Mouse (Mus musculus) midbrain, postnatal 0 days (tissue): ENCODE measurements at regions not wholly inside any gene's neighbourhood (a gene's known extent, or its start where the extent isn't known, plus 50 kb on each side); places are given as distances from the start of the nearest gene placed in this dataset.

Experiments
- ATAC-seq: fragments of 200-750 bp; cut with Nextera tagmentation; 2 replicates; pipeline ENCODE4 v1.8.0; 2017; ENCODE audit warnings: moderate number of reproducible peaks, mild to moderate bottlenecking, moderate TSS enrichment, moderate library complexity; ENCODE audit not compliant: low FRiP score
- DNase-seq: peaks from one replicate; pipeline ENCODE4 v3.0.0-alpha.2; 2015; ENCODE audit warnings: low spot score
- H3K27ac ChIP-seq: fragments of 300-500 bp; sonication (generic); 2 replicates; pipeline ENCODE4 v1.5.1; 2014; ENCODE audit warnings: low read depth, mild to moderate bottlenecking, low read length, mixed read lengths
- H3K27me3 ChIP-seq: fragments of 300-500 bp; sonication (generic); 2 replicates; pipeline ENCODE4 v1.6.1; 2014; ENCODE audit warnings: low read length, control low read depth, mixed read lengths; ENCODE audit not compliant: insufficient read depth
- H3K36me3 ChIP-seq: fragments of 300-500 bp; sonication (generic); 2 replicates; pipeline ENCODE4 v1.6.1; 2014; ENCODE audit warnings: low read length, control low read depth, mixed read lengths; ENCODE audit not compliant: insufficient read depth
- H3K4me1 ChIP-seq: fragments of 300-500 bp; sonication (generic); 2 replicates; pipeline ENCODE4 v1.6.1; 2014; ENCODE audit warnings: mild to moderate bottlenecking, control low read depth, antibody characterized with exemption, low read length, mixed read lengths; ENCODE audit not compliant: insufficient read depth
- H3K4me2 ChIP-seq: fragments of 300-500 bp; sonication (generic); 2 replicates; pipeline ENCODE4 v1.6.1; 2014; ENCODE audit warnings: low read depth, mild to moderate bottlenecking, low read length, mixed read lengths; ENCODE audit not compliant: poor library complexity, severe bottlenecking
- H3K4me3 ChIP-seq: fragments of 300-500 bp; sonication (generic); 2 replicates; pipeline ENCODE4 v1.5.1; 2014; ENCODE audit warnings: low read depth, mild to moderate bottlenecking, low read length, moderate library complexity
- H3K9ac ChIP-seq: fragments of 300-500 bp; sonication (generic); replicated peaks from 2 replicates; pipeline ENCODE4 v1.6.1; 2014; ENCODE audit warnings: mild to moderate bottlenecking, low read length, moderate library complexity, mixed read lengths; ENCODE audit not compliant: poor library complexity, severe bottlenecking
- H3K9me3 ChIP-seq: fragments of 300-500 bp; sonication (generic); 2 replicates; pipeline ENCODE4 v1.6.1; 2016; ENCODE audit warnings: low read length, control low read depth
- CTCF ChIP-seq: IDR thresholded peaks from 2 replicates; pipeline ENCODE4 v1.5.1; 2016; ENCODE audit warnings: antibody characterized with exemption, mild to moderate bottlenecking
- WGBS: fragments of 180-500 bp; shearing (Covaris S2); extraction: QIAGEN DNeasy Blood & Tissue Kit; methylation state at CpG from one replicate; pipeline ENCODE4 v1.1.7; 2014; 5-methylcytosine and 5-hydroxymethylcytosine counted together

DNA sequence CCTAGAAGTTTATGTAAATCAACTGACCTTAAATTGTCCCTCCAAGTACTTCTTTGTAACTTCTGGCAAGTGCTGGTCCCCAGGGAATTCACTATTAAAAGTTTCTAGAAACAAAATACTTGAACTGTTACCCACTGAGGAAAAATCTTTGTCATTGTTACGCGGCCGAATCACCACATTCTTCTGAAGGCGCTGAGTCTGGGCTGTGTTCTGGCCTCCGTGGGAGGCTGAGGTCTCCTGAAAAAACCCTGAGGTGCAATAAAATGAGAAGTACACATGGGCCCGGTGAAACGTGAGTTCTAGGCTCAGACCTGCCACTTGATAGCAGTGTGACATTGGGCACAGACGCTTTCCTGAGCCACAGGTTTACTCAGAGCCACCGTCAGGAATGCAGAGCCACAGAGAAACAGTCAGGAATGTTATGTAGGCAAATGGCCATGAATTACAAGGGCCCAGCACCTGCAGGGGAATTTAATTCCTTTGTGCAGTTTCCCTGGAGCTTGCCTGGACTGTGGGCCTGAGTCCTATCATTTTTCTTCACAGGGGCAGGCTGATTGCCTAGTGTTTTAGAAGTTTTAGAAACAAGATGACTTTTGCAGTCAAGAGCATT is 171.1 kb upstream of the Arglu1 start:
- Histone ChIP-seq H3K36me3 (no peaks in the 10 kb centered on the region), H3K9me3 (no peaks in the 10 kb centered on the region), H3K4me1 (no peaks in the 10 kb centered on the region), H3K27ac (no peak overlapping the region), H3K4me2 (no peak overlapping the region), H3K27me3 (no peaks in the 10 kb centered on the region), H3K4me3 (no peak overlapping the region), H3K9ac (no peak overlapping the region)
- TF ChIP-seq CTCF: no peak
- WGBS: 63% methylated on average over 9 of the region's 9 CpGs
- no peak for ATAC-seq
- DNase-seq: no peak

DNA sequence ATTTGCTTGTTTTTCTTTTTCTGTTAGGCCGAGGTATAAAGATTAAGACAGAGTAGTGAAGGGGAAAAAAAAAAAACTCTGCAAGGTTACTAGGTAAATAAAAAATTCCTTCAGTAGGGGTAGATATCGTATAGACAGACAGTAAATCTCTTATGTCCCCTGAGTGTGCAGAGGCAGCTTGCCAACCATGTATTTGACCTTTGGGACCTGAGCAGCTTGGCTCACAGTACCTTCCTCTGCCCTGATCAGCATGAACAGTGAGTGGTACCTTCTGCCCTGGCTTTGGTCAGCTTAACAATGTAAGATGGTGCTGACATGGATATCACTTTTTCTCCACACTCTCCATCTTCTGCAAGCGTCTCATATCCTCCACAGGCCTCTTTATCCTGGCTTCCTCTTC is 168.3 kb upstream of the Arglu1 start:
- Histone ChIP-seq H3K27me3 (no peaks in the 10 kb centered on the region), H3K4me1 (no peaks in the 10 kb centered on the region), H3K27ac (no peak overlapping the region), H3K9ac (no peak overlapping the region), H3K4me3 (no peak overlapping the region), H3K4me2 (no peak overlapping the region), H3K9me3 (no peaks in the 10 kb centered on the region), H3K36me3 (no peaks in the 10 kb centered on the region)
- WGBS: 78% methylated on average over 3 of the region's 3 CpGs
- no peak for DNase-seq
- TF ChIP-seq CTCF: no peak
- no peak for ATAC-seq

DNA sequence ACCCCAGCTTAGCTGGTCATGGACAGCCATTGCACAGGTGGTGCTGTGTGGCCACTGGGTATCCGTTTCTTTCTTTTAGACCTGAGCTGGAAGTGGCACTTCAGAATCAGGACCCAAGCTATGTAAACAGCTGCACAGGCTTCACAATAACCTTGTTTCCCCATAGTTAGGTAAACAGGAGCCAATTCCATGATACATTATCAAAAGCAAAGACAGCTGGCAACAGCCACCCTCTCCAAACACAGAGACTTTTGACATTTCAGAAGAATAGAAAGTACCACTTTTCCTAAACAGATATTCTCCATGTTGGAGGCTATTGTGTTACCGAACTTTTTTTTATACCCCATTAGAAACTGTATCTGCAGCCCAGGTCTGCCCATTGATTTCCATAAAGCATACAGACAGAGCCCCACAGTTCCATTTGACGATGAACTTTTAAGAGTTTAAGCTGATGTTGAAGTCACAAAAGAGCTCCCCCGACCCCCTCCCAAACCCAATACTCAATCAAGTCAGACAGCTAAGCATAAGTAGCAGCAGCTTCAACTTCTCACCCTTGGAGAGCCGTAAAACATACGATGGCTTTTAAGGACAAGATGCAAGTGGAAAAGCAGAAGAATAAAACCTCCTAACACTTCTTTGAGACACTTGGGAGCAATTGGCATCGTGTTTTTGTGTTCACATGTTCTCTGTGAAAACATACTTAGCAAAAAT is 162.5 kb upstream of the Arglu1 start:
- no peak for ATAC-seq
- no peak overlapping the region for H3K4me2 ChIP-seq
- no peaks in the 10 kb centered on the region for H3K4me1 ChIP-seq
- H3K36me3 ChIP-seq: no peaks in the 10 kb centered on the region
- H3K27ac ChIP-seq: no peak overlapping the region
- H3K4me3 ChIP-seq: no peak overlapping the region
- H3K9ac ChIP-seq: no peak overlapping the region
- WGBS: 59% methylated on average over 7 of the region's 7 CpGs
- TF ChIP-seq CTCF: no peak
- no peaks in the 10 kb centered on the region for H3K27me3 ChIP-seq
- DNase-seq: no peak
- H3K9me3 ChIP-seq: no peaks in the 10 kb centered on the region

DNA sequence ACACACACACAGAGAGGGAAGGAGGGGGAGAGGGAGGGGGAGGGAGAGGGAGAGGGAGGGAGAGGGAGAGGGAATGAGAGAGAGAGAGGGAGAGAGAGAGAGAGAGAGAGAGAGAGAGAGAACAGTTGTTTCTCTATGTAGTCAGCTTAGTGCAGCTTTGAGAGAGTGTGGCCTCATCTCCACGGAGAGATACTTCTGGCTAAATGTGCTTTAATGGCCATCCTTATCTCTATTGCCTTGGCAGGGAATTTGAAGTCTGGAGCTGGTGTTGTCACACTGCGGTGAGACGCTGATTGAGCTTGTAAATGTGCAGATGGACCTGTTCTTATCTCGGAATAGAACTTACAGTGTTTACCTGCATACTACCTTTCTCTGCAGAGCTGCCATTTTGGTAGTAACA is 160.9 kb upstream of the Arglu1 start:
- 78% methylated on average over 4 of the region's 4 CpGs for WGBS
- no peak for DNase-seq
- Histone ChIP-seq H3K4me2 (no peak overlapping the region), H3K4me1 (no peaks in the 10 kb centered on the region), H3K4me3 (no peak overlapping the region), H3K9me3 (no peaks in the 10 kb centered on the region), H3K27ac (no peak overlapping the region), H3K27me3 (no peaks in the 10 kb centered on the region), H3K36me3 (no peaks in the 10 kb centered on the region), H3K9ac (no peak overlapping the region)
- no peak for TF ChIP-seq CTCF
- no peak for ATAC-seq

DNA sequence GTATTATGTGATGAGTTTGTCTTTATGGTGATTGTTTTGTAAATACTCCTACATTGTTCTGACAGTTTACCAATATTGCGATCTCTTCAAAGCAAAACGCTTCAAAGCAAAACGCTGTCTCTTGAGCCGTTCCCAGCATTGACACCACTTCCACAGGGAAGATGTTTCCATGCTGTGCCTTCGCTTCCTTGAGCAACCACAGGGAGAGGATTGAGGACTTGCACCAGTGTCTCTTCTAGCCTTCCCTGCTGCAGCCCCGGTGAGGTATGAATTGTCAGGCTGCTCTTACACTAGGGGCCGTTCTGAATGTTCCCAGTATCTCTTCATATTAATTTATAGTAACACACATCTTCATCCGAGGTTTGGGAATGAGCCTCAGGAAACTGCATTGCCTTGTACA is 160.4 kb upstream of the Arglu1 start:
- DNase-seq (no peak), ATAC-seq (no peak)
- Histone ChIP-seq H3K4me1 (no peaks in the 10 kb centered on the region), H3K4me3 (no peak overlapping the region), H3K4me2 (no peak overlapping the region), H3K9me3 (no peaks in the 10 kb centered on the region), H3K9ac (no peak overlapping the region), H3K27me3 (no peaks in the 10 kb centered on the region), H3K27ac (no peak overlapping the region), H3K36me3 (no peaks in the 10 kb centered on the region)
- TF ChIP-seq CTCF: no peak
- whole genome bisulfite sequencing: 44% methylated on average over 8 of the region's 8 CpGs

DNA sequence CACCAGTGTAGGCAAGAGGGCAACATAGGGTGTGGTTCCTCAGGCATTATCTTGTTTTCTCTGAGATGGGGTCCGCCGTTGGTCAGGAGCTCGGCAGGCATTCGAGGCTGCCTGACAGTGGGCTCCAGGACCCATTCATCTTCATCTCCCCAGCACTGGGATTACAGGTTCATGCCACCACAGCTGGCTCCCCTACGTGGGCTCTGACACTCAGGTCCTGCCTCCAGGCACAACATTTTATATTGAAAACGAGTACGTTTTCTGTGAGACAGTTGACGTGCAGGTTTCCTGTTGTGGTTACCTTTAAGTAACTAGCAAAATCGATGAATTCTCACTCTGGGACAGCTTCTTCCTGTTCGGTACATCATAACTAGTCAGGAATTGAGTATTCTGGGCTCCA is 157.3 kb upstream of the Arglu1 start:
- no peak for TF ChIP-seq CTCF
- H3K4me3 ChIP-seq: no peak overlapping the region
- DNase-seq (no peak), ATAC-seq (no peak)
- no peak overlapping the region for H3K9ac ChIP-seq
- H3K36me3 ChIP-seq: no peaks in the 10 kb centered on the region
- H3K27ac ChIP-seq: no peak overlapping the region
- WGBS: 86% methylated on average over 10 of the region's 10 CpGs
- H3K4me1 ChIP-seq: no peaks in the 10 kb centered on the region
- no peaks in the 10 kb centered on the region for H3K27me3 ChIP-seq
- H3K9me3 ChIP-seq: no peaks in the 10 kb centered on the region
- H3K4me2 ChIP-seq: no peak overlapping the region
